9 mouse cellular contexts compared by ENCODE assay signal in genomic region chr7:117303705-117304104, GRCm38 (mm10).
DNase-seq lines count a peak whose midpoint lies in the region; ATAC-seq and TF ChIP-seq lines count a peak whose summit lies in the region.
"Had no signal": no experiment of that assay in that cellular context is flagged by ENCODE, and none has a peak within 500 bp of the region (broad histone marks: within the 10 kb centered on the region; RNA-seq: fewer than 3 reads in every experiment).

No protein-coding gene starts in this region.

- WGBS in stomach, postnatal 0 days: 16% methylated on average over 2 of the region's 2 CpGs
- WGBS in midbrain, embryonic 16.5 days: 36% methylated on average over 2 of the region's 2 CpGs

- no peak overlapping the region for H3K4me3 ChIP-seq in layer of hippocampus, adult 2 months
- H3K4me3 ChIP-seq in stomach, postnatal 0 days (ENCODE audit: low read depth, low read length): no peak overlapping the region
- no peak overlapping the region for H3K4me3 ChIP-seq in midbrain, embryonic 16.5 days (ENCODE audit: low read depth, low read length)
- H3K4me3 ChIP-seq: embryonic facial prominence, embryonic 12.5 days; limb, embryonic 12.5 days had no signal

- no peak for TF ChIP-seq EP300 in stomach, postnatal 0 days (optimal IDR thresholded peaks at IDR 0.05)

- H3K4me2 ChIP-seq in stomach, postnatal 0 days (replicated peaks; ENCODE audit: low read depth): no peak overlapping the region
- no peak overlapping the region for H3K4me2 ChIP-seq in midbrain, embryonic 16.5 days (ENCODE audit: low read length)
- H3K4me2 ChIP-seq: embryonic facial prominence, embryonic 12.5 days; limb, embryonic 12.5 days had no signal

- no peaks in the 10 kb centered on the region for H3K4me1 ChIP-seq in stomach, postnatal 0 days (replicated peaks; ENCODE audit: control insufficient read depth, insufficient read depth)
- no peaks in the 10 kb centered on the region for H3K4me1 ChIP-seq in midbrain, embryonic 16.5 days (ENCODE audit: control insufficient read depth, insufficient read depth, low read length)
- H3K4me1 ChIP-seq: embryonic facial prominence, embryonic 12.5 days; limb, embryonic 12.5 days had no signal

- H3K9ac ChIP-seq in stomach, postnatal 0 days (ENCODE audit: low read length): no peak overlapping the region
- no peak overlapping the region for H3K9ac ChIP-seq in midbrain, embryonic 16.5 days (ENCODE audit: low read depth, low read length)
- H3K9ac ChIP-seq: embryonic facial prominence, embryonic 12.5 days; limb, embryonic 12.5 days had no signal

- H3K9me3 ChIP-seq in stomach, postnatal 0 days (ENCODE audit: control insufficient read depth, low read length): no peaks in the 10 kb centered on the region
- no peaks in the 10 kb centered on the region for H3K9me3 ChIP-seq in midbrain, embryonic 16.5 days (replicated peaks; ENCODE audit: control insufficient read depth, low read length, poor library complexity, severe bottlenecking)
- H3K9me3 ChIP-seq: embryonic facial prominence, embryonic 12.5 days; limb, embryonic 12.5 days had no signal

- H3K27ac ChIP-seq in layer of hippocampus, adult 2 months: no peak overlapping the region
- H3K27ac ChIP-seq in stomach, postnatal 0 days (replicated peaks): no peak overlapping the region
- no peak overlapping the region for H3K27ac ChIP-seq in midbrain, embryonic 16.5 days (ENCODE audit: low read length)
- H3K27ac ChIP-seq: embryonic facial prominence, embryonic 12.5 days; limb, embryonic 12.5 days had no signal

- no peaks in the 10 kb centered on the region for H3K27me3 ChIP-seq in stomach, postnatal 0 days (ENCODE audit: control insufficient read depth, insufficient read depth, low read length)
- no peaks in the 10 kb centered on the region for H3K27me3 ChIP-seq in midbrain, embryonic 16.5 days (ENCODE audit: control insufficient read depth, insufficient read depth, low read depth, low read length)
- H3K27me3 ChIP-seq: embryonic facial prominence, embryonic 12.5 days; limb, embryonic 12.5 days had no signal

- peak; percentile 74 for TF ChIP-seq CTCF in layer of hippocampus, adult 2 months (conservative IDR thresholded peaks at IDR 0.05)
- peak; percentile 66 for TF ChIP-seq CTCF in stomach, postnatal 0 days (IDR thresholded peaks at IDR 0.05; ENCODE audit: low read depth)

- H3K36me3 ChIP-seq in stomach, postnatal 0 days (ENCODE audit: control insufficient read depth, insufficient read depth, low read length): no peaks in the 10 kb centered on the region
- H3K36me3 ChIP-seq in midbrain, embryonic 16.5 days (ENCODE audit: control insufficient read depth, insufficient read depth, low read length): no peaks in the 10 kb centered on the region
- H3K36me3 ChIP-seq: embryonic facial prominence, embryonic 12.5 days; limb, embryonic 12.5 days had no signal

- DNase-seq in layer of hippocampus, adult 2 months (ENCODE audit: low spot score in 2 of 2): peak in 1 of 2 experiments; percentile 48
- no peak for DNase-seq in layer of hippocampus, postnatal 14 days (ENCODE audit: low spot score in 2 of 2)
- peak; percentile 20 for DNase-seq in ES-CJ7 (ENCODE audit: low read depth, low spot score)
- peak; percentile 17 for DNase-seq in adrenal gland, postnatal 10 days
- DNase-seq in induced T-regulatory cell, adult 2 months (ENCODE audit: low read depth): peak; percentile 7
- DNase-seq in stomach, postnatal 0 days (ENCODE audit: low spot score): no peak

- ATAC-seq in stomach, postnatal 0 days (ENCODE audit: low FRiP score, low TSS enrichment): peak; percentile 24; the same call in 1 of the 2 replicates
- ATAC-seq in midbrain, embryonic 16.5 days: no peak

Comparison
In these comparisons a context has a peak if more than half of its experiments do, and no peak if none do; other contexts are left out.
1. DNase-seq: peak in ES-CJ7 (single experiment), adrenal gland, postnatal 10 days (single experiment) and induced T-regulatory cell, adult 2 months (single experiment); none in layer of hippocampus, postnatal 14 days (0 of 2) and stomach, postnatal 0 days (single experiment).